Mouse (Mus musculus) midbrain, embryonic 11.5 days (tissue): ENCODE results near the gene Serpinh1. TPM values are rescaled to one million over a fixed set of nuclear protein-coding genes. Genes with fewer than 3 reads are reported as not detected.

Experiments used
- ATAC-seq: fragments of 200-750 bp; cut with Nextera tagmentation; 2 replicates; pipeline ENCODE4 v1.8.0; 2017; ENCODE audit warnings: moderate TSS enrichment, moderate library complexity; ENCODE audit not compliant: low FRiP score
- DNase-seq: peaks from one replicate; pipeline ENCODE4 v3.0.0; 2015; ENCODE audit warnings: low spot score; ENCODE audit errors: missing footprints
- H3K27ac ChIP-seq: fragments of 300-500 bp; sonication (generic); 2 replicates; pipeline ENCODE4 v1.5.1; 2014; ENCODE audit warnings: low read depth, low read length
- H3K27me3 ChIP-seq: fragments of 300-500 bp; sonication (generic); 2 replicates; pipeline ENCODE4 v1.6.1; 2014; ENCODE audit warnings: mild to moderate bottlenecking, low read length, moderate library complexity, mixed read lengths; ENCODE audit not compliant: control insufficient read depth, insufficient read depth
- H3K36me3 ChIP-seq: fragments of 300-500 bp; sonication (generic); 2 replicates; pipeline ENCODE4 v1.6.1; 2014; ENCODE audit warnings: mild to moderate bottlenecking, low read length, moderate library complexity, mixed read lengths; ENCODE audit not compliant: control insufficient read depth, insufficient read depth
- H3K4me1 ChIP-seq: fragments of 300-500 bp; sonication (generic); 2 replicates; pipeline ENCODE4 v1.6.1; 2014; ENCODE audit warnings: low read length; ENCODE audit not compliant: control insufficient read depth, insufficient read depth
- H3K4me2 ChIP-seq: fragments of 300-500 bp; sonication (generic); 2 replicates; pipeline ENCODE4 v1.6.1; 2014; ENCODE audit warnings: mild to moderate bottlenecking, moderate library complexity
- H3K4me3 ChIP-seq: fragments of 300-500 bp; sonication (generic); 2 replicates; pipeline ENCODE4 v1.5.1; 2014; ENCODE audit warnings: low read depth, low read length
- H3K9ac ChIP-seq: fragments of 300-500 bp; sonication (generic); 2 replicates; pipeline ENCODE4 v1.6.1; 2014; ENCODE audit warnings: low read length
- H3K9me3 ChIP-seq: fragments of 300-500 bp; sonication (generic); 2 replicates; pipeline ENCODE4 v1.6.1; 2016; ENCODE audit warnings: low read length; ENCODE audit not compliant: control insufficient read depth
- WGBS: fragments of 180-500 bp; shearing (Covaris S2); extraction: QIAGEN DNeasy Blood & Tissue Kit; methylation state at CpG from one replicate; pipeline ENCODE4 v1.1.7; 2014; 5-methylcytosine and 5-hydroxymethylcytosine counted together
- polyA plus RNA-seq: library from polyadenylated mRNA; unstranded; fragments of >200 nt; fragmentation: Nextera tagmentation; extraction: Ambion mirVana; gene quantifications from 2 replicates; pipeline ENCODE4 v1.2.1, GENCODE M21; 2014

Serpinh1 gene
- polyA plus RNA-seq, 1 experiment from 2014 or later, result 210 TPM

DNA sequence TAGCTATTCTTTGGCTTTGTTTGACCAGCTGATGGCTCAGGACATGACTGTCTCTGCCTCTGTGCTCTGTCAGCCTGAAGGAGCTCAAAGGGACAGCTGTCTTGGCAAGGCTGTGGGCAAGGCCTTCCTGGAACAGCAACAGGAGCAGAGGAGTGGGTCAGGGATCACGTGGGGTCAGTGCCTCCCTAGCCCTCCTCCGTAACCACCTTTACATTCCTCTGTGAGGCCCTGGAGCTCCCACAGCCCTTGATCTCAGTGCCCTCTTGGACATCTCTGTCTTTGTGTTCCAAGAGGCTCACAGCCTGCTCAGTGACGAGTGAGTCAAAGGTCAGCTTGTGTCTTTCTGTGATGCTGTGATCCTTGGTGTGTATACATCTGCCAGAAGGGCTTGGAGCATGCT lies 46.4 kb downstream of the Serpinh1 start:
- ATAC-seq, result peak; percentile 19; the same call in 1 of the 2 replicates
- H3K27ac ChIP-seq, result peak overlapping the region; percentile 5

DNA sequence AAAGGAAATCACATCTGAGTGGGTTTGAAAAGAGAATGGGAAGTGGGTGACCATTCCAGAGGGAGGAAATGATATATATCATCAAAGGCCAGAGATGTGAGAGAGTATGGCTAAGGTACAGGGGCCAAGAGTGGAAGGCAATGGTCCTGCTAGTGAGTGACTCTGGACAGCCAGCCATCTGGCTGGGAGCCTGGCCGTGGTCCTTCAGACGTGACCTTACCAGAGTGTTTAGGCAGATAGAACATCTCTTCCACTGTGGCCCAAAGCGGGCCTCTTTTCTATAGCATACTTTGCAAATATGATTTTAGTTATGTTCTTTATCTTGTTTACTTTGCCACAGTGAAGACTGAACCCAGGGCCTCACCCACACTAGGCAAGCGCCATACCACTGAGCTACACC lies 47.4 kb downstream of the Serpinh1 start:
- 90% methylated on average over 4 of the region's 4 CpGs for WGBS
- Histone ChIP-seq H3K27ac (no peak overlapping the region), H3K4me3 (no peak overlapping the region), H3K9me3 (no peaks in the 10 kb centered on the region), H3K36me3 (no peaks in the 10 kb centered on the region), H3K4me2 (no peak overlapping the region), H3K4me1 (peaks cover 12% of the 10 kb centered on the region), H3K9ac (no peak overlapping the region), H3K27me3 (peaks cover 4% of the 10 kb centered on the region)
- ATAC-seq (no peak), DNase-seq (no peak)

More for the DNA sequence above, 46.4 kb downstream of the Serpinh1 start:
- no peaks in the 10 kb centered on the region for H3K36me3 ChIP-seq
- H3K9ac ChIP-seq, result no peak overlapping the region; the same call in 1 of the 2 replicates
- no peaks in the 10 kb centered on the region for H3K9me3 ChIP-seq
- peaks cover 19% of the 10 kb centered on the region for H3K4me1 ChIP-seq
- 6% methylated on average over 3 of the region's 3 CpGs for WGBS
- no peak overlapping the region for H3K4me3 ChIP-seq
- peak; percentile 87 for DNase-seq
- no peak overlapping the region for H3K4me2 ChIP-seq
- peaks cover 4% of the 10 kb centered on the region for H3K27me3 ChIP-seq

DNA sequence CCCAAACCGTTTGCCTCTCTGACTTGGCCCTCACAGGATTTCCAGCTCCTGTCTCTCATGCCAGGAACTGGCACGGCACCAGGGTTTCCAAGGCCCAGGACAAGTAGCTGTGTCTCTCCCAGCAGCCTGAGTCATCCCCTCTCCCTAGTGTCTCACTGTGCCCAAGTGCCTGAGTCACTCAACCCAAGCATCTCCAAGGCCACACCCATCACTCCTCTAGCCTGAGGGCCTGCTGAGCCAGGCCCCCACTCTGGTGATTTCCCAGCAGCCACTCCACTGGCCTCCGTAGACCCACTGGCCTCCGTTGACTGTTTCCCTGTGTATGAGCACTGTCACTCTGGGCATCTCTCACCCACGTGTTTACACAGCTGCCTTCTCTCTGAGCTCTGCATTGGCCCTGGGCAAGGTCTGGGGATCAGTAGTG lies 48.1 kb downstream of the Serpinh1 start:
- ATAC-seq (peak; percentile 43), DNase-seq (no peak)
- H3K4me3 ChIP-seq, result no peak overlapping the region
- peaks cover 12% of the 10 kb centered on the region for H3K4me1 ChIP-seq
- no peak overlapping the region for H3K9ac ChIP-seq
- H3K27me3 ChIP-seq, result peaks cover 4% of the 10 kb centered on the region
- no peaks in the 10 kb centered on the region for H3K9me3 ChIP-seq
- no peak overlapping the region for H3K27ac ChIP-seq
- no peak overlapping the region for H3K4me2 ChIP-seq
- H3K36me3 ChIP-seq, result no peaks in the 10 kb centered on the region
- 56% methylated on average over 5 of the region's 5 CpGs for WGBS

DNA sequence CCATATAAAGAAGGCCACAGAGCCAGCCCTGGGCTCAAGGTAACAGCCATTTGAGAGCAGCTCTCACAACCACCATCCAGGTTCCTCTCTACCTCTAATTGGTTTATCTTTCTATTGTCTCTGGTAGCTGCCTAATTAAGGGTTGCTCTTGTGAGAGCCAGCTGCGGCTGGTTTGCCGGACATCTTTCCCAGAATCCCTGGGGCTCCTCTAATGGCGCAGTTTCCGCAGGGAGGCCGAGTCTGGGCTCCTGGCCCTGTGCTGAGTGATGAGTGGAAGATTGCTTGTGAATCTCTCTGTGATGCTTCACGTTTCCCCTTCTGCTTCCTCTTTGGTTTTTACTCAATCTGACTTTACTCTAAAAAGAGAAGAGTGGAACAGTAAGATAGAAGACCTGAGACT lies 49.0 kb downstream of the Serpinh1 start:
- Histone ChIP-seq H3K9me3 (no peaks in the 10 kb centered on the region), H3K4me2 (no peak overlapping the region), H3K4me1 (peaks cover 12% of the 10 kb centered on the region), H3K27ac (no peak overlapping the region; the same call in 1 of the 2 replicates), H3K27me3 (peaks cover under 1% of the 10 kb centered on the region; the same call in 1 of the 2 replicates), H3K36me3 (no peaks in the 10 kb centered on the region), H3K4me3 (no peak overlapping the region), H3K9ac (no peak overlapping the region)
- WGBS, result 56% methylated on average over 6 of the region's 6 CpGs
- no peak for DNase-seq
- ATAC-seq, result peak; percentile 41; the same call in 1 of the 2 replicates

DNA sequence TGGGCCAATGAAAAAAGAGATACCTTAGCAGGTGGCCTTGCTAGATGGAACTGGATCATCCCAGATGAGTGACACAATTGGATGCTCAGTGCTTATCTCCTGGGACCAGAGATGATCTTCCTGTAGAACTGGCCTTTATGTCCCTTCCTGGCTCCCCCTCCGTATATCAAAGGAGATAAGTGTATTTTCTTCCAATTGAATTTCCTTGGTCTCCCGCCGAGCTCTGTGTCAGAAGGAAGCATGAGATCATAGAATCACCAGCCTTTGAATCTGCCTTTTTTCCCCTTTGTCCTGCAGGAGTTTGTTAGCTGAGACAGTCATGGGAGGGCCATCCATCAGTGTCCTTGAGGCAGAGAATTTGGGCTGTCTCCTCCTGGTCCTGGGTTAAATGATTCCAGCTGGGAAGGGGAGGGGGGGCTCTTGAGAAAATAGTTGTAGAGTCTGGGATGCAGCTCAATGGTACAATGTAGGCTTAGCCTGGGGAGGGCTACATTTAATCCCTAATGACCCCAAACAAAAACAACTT lies 52.3 kb downstream of the Serpinh1 start:
- no peaks in the 10 kb centered on the region for H3K4me1 ChIP-seq
- ATAC-seq (no peak), DNase-seq (no peak)
- H3K27ac ChIP-seq, result no peak overlapping the region
- H3K4me3 ChIP-seq, result no peak overlapping the region
- H3K36me3 ChIP-seq, result no peaks in the 10 kb centered on the region
- H3K9me3 ChIP-seq, result no peaks in the 10 kb centered on the region
- WGBS, result 53% methylated on average over 3 of the region's 3 CpGs
- no peak overlapping the region for H3K4me2 ChIP-seq
- no peak overlapping the region for H3K9ac ChIP-seq
- no peaks in the 10 kb centered on the region for H3K27me3 ChIP-seq

Other genes starting within 250 kb of the Serpinh1 start
- gene Uvrag, start 212.1 kb downstream of the Serpinh1 start, polyA plus RNA-seq, result 10.1 and 11.4 TPM in 2 replicates
- 8.7 and 9.8 TPM in 2 replicates for gene Dgat2, start 170.5 kb downstream of the Serpinh1 start, polyA plus RNA-seq
- 10.1 and 13.0 TPM in 2 replicates for gene Mogat2, start 114.6 kb downstream of the Serpinh1 start, polyA plus RNA-seq
- gene Map6, start 85.8 kb downstream of the Serpinh1 start, polyA plus RNA-seq, result 38.8 and 43.1 TPM in 2 replicates
- 16.2 and 16.7 TPM in 2 replicates for gene Gdpd5, start 28.2 kb upstream of the Serpinh1 start, polyA plus RNA-seq
- 22.5 and 22.9 TPM in 2 replicates for gene Klhl35, start 112.8 kb upstream of the Serpinh1 start, polyA plus RNA-seq
- gene Rps3, start 130.5 kb upstream of the Serpinh1 start, polyA plus RNA-seq, result 716 and 724 TPM in 2 replicates
- gene Arrb1, start 182.2 kb upstream of the Serpinh1 start, polyA plus RNA-seq, result 4.1 and 4.6 TPM in 2 replicates